Mouse (Mus musculus): ENCODE measurements around the gene Gstt2.

Gstt2 gene

GRCm38 (mm10) chr10:75823782-75824181 is 13.4 kb downstream of the Gstt2 start:
- no peak for DNase-seq

DNA sequence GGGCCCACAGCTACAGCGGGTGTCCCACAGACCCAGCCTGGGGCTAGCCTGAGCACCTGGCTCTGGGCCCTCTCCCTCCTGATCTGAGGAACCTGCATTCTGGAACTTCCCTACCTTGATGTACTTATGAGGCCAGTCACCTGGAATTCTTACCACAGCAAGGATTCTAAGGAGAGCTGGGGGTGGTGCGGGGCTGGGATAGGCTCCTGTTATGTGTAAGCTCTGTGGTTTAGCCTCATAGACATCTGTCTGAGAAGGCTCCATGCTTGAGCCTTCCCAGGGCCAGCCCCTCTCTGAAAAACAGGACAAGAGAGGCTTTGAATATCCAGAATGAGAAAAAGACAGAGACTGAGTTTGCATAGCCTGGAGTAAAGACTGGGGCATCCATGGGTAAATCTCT is 14.8 kb downstream of the Gstt2 start, which contains the start of gene Gstt4:
Gstt4 (minus strand) TSS at position 101 of the 400 bp plus-strand sequence.
- DNase-seq: no peak

GRCm38 (mm10) chr10:75819882-75820281 is 17.3 kb downstream of the Gstt2 start:
- no peak for DNase-seq

- no peak for DNase-seq
These were observed 18.6 kb downstream of the Gstt2 start for GRCm38 (mm10) chr10:75818641-75819040.

- no peak for DNase-seq
These were observed 33.0 kb downstream of the Gstt2 start for GRCm38 (mm10) chr10:75804217-75804616.

- DNase-seq: peak; percentile 87
These were observed 39.0 kb downstream of the Gstt2 start, which contains the start of gene Gstt1 for GRCm38 (mm10) chr10:75798176-75798696. Gene Gstt1, minus strand, starts transcription at chr10:75798584.

- peak; percentile 72 for DNase-seq
These were observed 39.5 kb downstream of the Gstt2 start for GRCm38 (mm10) chr10:75797619-75798175.

DNA sequence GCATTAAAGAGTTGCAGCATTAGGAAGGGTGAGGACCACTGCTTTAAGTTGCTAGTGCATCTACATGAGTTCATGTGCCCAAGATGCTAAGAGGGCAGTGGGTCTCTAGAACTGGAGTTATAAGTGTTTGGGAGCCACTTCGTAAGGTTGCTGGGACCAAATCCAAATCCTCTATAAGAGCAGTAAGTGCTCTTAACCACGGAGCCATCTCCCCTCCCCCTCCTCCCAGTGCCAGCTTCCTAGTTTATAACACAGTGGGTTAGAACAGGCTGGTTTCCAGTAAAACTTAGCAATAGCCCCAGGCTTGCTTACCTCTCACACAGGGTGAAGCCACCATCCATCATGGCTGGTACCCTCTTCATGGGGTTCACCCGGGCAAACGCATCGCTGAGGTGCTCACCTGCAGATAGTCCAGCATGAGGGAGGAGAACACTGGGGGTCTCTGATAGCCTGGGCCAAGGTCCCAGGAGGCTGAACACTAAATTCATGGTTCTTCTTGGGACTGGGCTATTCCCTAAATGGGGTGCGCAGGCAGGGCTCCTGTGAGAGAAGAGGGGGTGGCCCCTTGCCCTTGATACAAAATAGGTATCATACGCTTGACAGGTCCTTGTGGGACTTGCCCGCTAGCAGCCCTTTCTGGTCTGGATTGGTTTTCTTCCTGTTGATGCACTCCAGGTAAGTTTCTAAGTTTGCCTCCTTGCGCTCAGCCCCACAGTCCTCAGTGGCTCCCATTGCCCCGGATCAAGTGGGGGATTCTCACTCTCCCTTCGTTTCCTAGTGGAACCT is 40.3 kb downstream of the Gstt2 start:
- DNase-seq: peak; percentile 74

- DNase-seq: peak; percentile 63
These were observed 42.3 kb downstream of the Gstt2 start for GRCm38 (mm10) chr10:75794880-75795279.

GRCm38 (mm10) chr10:75790773-75791172 is 46.5 kb downstream of the Gstt2 start:
- no peak for DNase-seq

DNA sequence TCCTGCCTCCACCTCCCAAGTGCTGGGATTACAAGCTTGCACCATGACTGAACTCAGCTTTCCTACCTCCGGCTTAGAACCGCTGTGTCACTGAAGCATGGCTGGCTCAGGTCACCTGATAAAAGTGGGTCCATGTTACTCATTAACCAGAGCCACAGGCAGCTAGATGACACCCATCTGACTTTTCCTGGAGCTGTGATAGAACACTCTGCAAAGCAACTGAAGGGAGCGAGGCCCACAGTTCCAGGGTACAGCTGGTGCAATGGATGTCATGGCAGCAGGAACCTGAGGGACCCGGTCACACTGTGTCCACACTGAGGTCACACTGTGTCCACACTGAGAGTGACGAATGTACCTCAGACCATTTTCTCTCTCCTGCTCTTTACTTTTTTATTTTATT is 47.4 kb downstream of the Gstt2 start:
- DNase-seq: peak; percentile 44

- DNase-seq: no peak
These were observed 48.0 kb downstream of the Gstt2 start for GRCm38 (mm10) chr10:75789081-75789735.

DNA sequence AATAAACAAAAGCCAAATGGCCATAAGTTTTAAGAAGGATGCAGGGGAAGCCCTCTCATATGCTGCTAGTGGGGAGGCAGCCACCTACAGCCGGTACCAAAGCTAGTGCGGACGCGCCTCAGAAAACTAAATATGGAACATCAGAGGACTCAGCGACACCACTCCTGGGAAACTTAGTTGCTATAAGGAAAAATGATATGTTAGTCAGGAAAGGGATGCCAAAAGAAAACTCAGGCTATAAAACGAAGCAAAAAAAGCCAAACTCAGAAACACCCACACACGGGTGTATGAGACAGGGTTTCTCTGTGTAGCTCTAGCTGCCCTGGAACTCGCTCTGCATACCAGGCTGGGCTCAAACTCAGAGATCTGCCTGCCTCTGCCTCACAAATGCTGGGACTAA is 48.9 kb downstream of the Gstt2 start:
- no peak for DNase-seq

- no peak for DNase-seq
These were observed 51.8 kb downstream of the Gstt2 start for GRCm38 (mm10) chr10:75785442-75785841.
